Mouse (Mus musculus): Measurements from ENCODE around the gene Hoxa10. TPM values are rescaled to one million over a fixed set of nuclear protein-coding genes. Genes with fewer than 3 reads are reported as not detected.

Gene Hoxa10
- polyA plus RNA-seq, 1 experiment, result not detected

- 2% methylated on average over 18 of the region's 18 CpGs for WGBS
- TF ChIP-seq CTCF (IDR thresholded peaks at IDR 0.05; ENCODE audit: insufficient read depth, low read depth, low read length), result no peak
- no peak for TF ChIP-seq POLR2A (IDR thresholded peaks at IDR 0.05; ENCODE audit: insufficient read depth, low read depth, low read length)
- no peak overlapping the region for H3K27ac ChIP-seq (ENCODE audit: insufficient read depth, low read depth, low read length)
- no peak overlapping the region for H3K4me3 ChIP-seq (ENCODE audit: insufficient read depth, low read depth, low read length)
- H3K4me1 ChIP-seq (ENCODE audit: control insufficient read depth, insufficient read depth, low read length), result no peaks in the 10 kb centered on the region
These were observed 24.8 kb upstream of the Hoxa10 start for GRCm38 (mm10) chr6:52265306-52265912.

DNA sequence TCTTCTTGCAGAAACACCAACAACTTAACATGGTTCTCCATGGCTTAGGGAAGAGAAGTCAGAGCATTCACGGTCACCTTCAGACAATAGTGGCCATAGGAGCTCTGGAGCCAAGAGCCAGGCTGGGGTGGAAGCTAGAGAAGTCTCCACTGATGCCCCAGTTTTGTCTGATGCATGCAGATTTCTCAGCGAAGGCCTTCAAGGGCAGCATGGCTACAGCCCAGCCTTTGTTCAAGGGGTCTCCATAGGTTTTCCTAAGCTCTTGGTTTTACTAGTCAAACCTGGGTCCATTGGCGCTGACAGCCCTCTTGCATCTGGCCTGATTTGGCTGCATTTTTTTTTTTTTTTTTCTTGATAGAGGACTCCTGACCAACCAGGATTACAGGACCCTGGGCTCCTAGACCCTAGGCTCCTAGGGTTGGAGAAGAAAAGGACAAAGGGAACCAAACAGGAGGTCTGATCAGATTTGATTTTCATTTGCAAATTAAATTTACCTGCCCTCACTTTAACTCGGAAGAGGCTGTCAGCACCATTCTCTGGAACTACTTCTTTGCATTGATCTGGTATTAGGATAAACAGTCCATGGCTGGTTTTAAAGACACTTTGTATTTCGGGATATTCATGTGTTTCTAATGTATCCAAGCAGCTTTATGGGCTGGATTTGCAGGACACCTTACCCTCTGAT is 23.6 kb upstream of the Hoxa10 start:
- Histone ChIP-seq H3K4me1 (ENCODE audit: control insufficient read depth, insufficient read depth, low read length) (no peaks in the 10 kb centered on the region), H3K4me3 (ENCODE audit: insufficient read depth, low read depth, low read length) (no peak overlapping the region), H3K27ac (ENCODE audit: insufficient read depth, low read depth, low read length) (no peak overlapping the region)
- 7% methylated on average over 5 of the region's 5 CpGs for WGBS
- TF ChIP-seq POLR2A (IDR thresholded peaks at IDR 0.05; ENCODE audit: insufficient read depth, low read depth, low read length) (no peak), CTCF (IDR thresholded peaks at IDR 0.05; ENCODE audit: insufficient read depth, low read depth, low read length) (no peak)

DNA sequence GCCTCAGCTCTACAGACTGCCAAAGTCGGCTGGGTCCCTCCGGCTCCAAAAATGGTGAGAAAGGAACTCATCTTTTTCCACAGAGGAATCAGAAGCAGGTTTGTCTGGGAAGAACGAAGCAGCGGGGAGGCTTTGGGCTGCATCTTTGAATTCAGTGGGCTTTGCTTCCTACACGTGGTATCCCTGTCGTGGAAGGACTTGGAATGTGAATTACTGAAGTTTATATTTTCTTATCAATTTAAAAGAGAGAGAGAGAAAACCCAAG is 22.6 kb upstream of the Hoxa10 start:
- H3K4me1 ChIP-seq (ENCODE audit: control insufficient read depth, insufficient read depth, low read length), result no peaks in the 10 kb centered on the region
- H3K27ac ChIP-seq (ENCODE audit: insufficient read depth, low read depth, low read length), result no peak overlapping the region
- no peak for TF ChIP-seq POLR2A (IDR thresholded peaks at IDR 0.05; ENCODE audit: insufficient read depth, low read depth, low read length)
- no peak for TF ChIP-seq CTCF (IDR thresholded peaks at IDR 0.05; ENCODE audit: insufficient read depth, low read depth, low read length)
- WGBS, result 2% methylated on average over 6 of the region's 6 CpGs
- no peak overlapping the region for H3K4me3 ChIP-seq (ENCODE audit: insufficient read depth, low read depth, low read length)

GRCm38 (mm10) chr6:52262463-52263320 is 22.0 kb upstream of the Hoxa10 start:
- H3K4me1 ChIP-seq (ENCODE audit: control insufficient read depth, insufficient read depth, low read length), result no peaks in the 10 kb centered on the region
- no peak for TF ChIP-seq CTCF (IDR thresholded peaks at IDR 0.05; ENCODE audit: insufficient read depth, low read depth, low read length)
- no peak for TF ChIP-seq POLR2A (IDR thresholded peaks at IDR 0.05; ENCODE audit: insufficient read depth, low read depth, low read length)
- 6% methylated on average over 24 of the region's 24 CpGs for WGBS
- no peak overlapping the region for H3K27ac ChIP-seq (ENCODE audit: insufficient read depth, low read depth, low read length)
- no peak overlapping the region for H3K4me3 ChIP-seq (ENCODE audit: insufficient read depth, low read depth, low read length)

- no peaks in the 10 kb centered on the region for H3K4me1 ChIP-seq (ENCODE audit: control insufficient read depth, insufficient read depth, low read length)
- no peak overlapping the region for H3K27ac ChIP-seq (ENCODE audit: insufficient read depth, low read depth, low read length)
- whole genome bisulfite sequencing, result 4% methylated on average over 9 of the region's 9 CpGs
- no peak for TF ChIP-seq POLR2A (IDR thresholded peaks at IDR 0.05; ENCODE audit: insufficient read depth, low read depth, low read length)
- no peak for TF ChIP-seq CTCF (IDR thresholded peaks at IDR 0.05; ENCODE audit: insufficient read depth, low read depth, low read length)
- no peak overlapping the region for H3K4me3 ChIP-seq (ENCODE audit: insufficient read depth, low read depth, low read length)
These were observed 21.3 kb upstream of the Hoxa10 start for GRCm38 (mm10) chr6:52261751-52262462.

DNA sequence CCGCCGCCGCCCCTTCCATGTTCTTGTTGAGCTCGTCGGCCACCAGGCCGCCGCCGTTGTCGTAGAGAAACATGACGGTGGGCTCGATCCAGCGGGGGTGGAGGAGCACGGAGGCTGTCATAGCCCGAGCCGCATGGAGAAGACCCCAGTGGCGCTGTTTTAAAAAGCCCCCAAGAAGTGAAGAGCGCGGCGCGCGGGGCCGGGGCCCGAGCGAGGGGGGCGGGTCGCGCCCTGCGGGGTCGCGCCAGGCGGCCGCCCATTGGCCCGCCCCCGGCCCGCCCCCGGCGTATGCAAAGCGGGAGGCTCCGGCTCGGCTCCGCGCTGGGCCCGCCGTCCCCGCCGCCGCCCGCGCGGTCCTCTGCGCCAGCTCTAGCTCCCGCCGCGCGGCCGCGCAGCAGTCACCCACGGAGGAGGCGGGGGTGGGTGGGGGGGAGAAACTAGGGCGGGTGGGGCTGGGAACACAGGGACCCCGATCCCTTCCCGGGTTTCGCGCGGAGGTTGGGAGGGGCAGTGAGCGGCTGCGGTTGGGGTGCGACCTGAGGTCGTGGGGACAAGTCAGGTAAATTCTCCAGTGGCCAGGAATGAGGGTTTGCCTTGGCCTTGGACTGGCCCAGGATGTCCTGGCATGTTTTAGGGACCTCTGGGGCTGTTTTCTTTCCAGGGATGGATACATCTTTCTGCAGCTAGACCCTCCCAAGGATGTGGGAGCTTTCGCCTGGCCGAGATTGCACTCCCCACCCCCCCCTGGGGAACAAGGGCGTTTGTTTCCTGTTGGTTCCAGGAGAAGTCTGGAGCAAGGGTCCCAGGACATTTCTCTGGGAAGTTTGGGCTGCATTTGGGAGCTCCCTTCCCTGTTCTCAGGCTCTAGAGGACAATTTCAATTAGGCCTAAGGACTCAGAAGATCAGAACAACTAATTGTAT is 20.3 kb upstream of the Hoxa10 start, which contains the start of gene Hoxa13:
TSS of gene Hoxa13 (minus strand) at position 227 of the 922 bp plus-strand sequence.
- H3K4me3 ChIP-seq (ENCODE audit: insufficient read depth, low read depth, low read length), result no peak within 1 kb of the TSS; the same call in 1 of the 2 replicates

DNA sequence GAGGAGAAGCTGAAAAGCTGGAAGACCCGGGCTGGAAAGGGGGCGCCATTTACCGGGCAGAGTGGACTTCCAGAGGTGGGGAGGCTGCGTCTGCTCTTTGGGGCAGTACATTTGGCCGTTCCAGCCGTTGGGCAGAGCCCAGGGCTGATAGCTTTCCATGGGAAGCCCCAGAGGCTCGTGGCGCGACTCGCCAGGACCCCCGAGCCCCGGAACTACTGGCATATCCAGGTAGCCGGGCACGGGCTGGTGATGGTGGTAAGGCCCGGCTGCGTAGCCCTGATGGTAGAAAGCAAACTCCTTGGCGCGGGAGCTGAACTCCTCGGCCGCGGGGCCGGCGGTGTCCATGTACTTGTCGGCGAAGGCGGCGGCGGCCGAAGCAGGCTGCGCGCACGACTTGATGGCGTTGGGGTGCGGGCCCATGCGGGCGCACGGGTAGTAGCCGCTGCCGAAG is 19.2 kb upstream of the Hoxa10 start:
- 2% methylated on average over 39 of the region's 39 CpGs for WGBS
- Histone ChIP-seq H3K4me3 (ENCODE audit: insufficient read depth, low read depth, low read length) (no peak overlapping the region), H3K27ac (ENCODE audit: insufficient read depth, low read depth, low read length) (no peak overlapping the region)

More for the DNA sequence above, 20.3 kb upstream of the Hoxa10 start, which contains the start of gene Hoxa13:
- no peak for TF ChIP-seq POLR2A (IDR thresholded peaks at IDR 0.05; ENCODE audit: insufficient read depth, low read depth, low read length)
- TF ChIP-seq CTCF (IDR thresholded peaks at IDR 0.05; ENCODE audit: insufficient read depth, low read depth, low read length), result no peak
- Histone ChIP-seq H3K4me1 (ENCODE audit: control insufficient read depth, insufficient read depth, low read length) (no peaks in the 10 kb centered on the region), H3K27ac (ENCODE audit: insufficient read depth, low read depth, low read length) (no peak within 1 kb of the TSS)
- 2% methylated on average over 70 of the region's 72 CpGs for whole genome bisulfite sequencing

More for the DNA sequence above, 19.2 kb upstream of the Hoxa10 start:
- H3K4me1 ChIP-seq (ENCODE audit: control insufficient read depth, insufficient read depth, low read length), result no peaks in the 10 kb centered on the region
- TF ChIP-seq POLR2A (IDR thresholded peaks at IDR 0.05; ENCODE audit: insufficient read depth, low read depth, low read length) (no peak), CTCF (IDR thresholded peaks at IDR 0.05; ENCODE audit: insufficient read depth, low read depth, low read length) (no peak)

Data from olfactory bulb, adult 2 months (tissue).